Mouse (Mus musculus) liver, embryonic 14.5 days (tissue): Measurements from ENCODE around the gene Tnfrsf4. TPM values are rescaled to one million over a fixed set of nuclear protein-coding genes. Genes with fewer than 3 reads are reported as not detected.

Experiments used
- ATAC-seq: fragments of 200-750 bp; cut with Nextera tagmentation; 2 replicates; pipeline ENCODE4 v1.8.0; 2017; ENCODE audit warnings: moderate number of reproducible peaks, mild to moderate bottlenecking, moderate library complexity; ENCODE audit not compliant: insufficient read depth
- DNase-seq, 3 experiments: peaks; one replicate each; pipeline ENCODE4 v3.0.0-alpha.2; 2012 to 2013; ENCODE audit warnings: low read depth in 3 of 3, low spot score in 3 of 3
- H3K27ac ChIP-seq: fragments of 300-500 bp; sonication (generic); 2 replicates; pipeline ENCODE4 v1.5.1; 2014; ENCODE audit warnings: moderate library complexity, mild to moderate bottlenecking, control low read depth, inconsistent platforms
- H3K27me3 ChIP-seq: fragments of 300-500 bp; sonication (generic); 2 replicates; pipeline ENCODE4 v1.6.1; 2014; ENCODE audit warnings: mild to moderate bottlenecking, low read length, moderate library complexity; ENCODE audit not compliant: control insufficient read depth, insufficient read depth
- H3K36me3 ChIP-seq: fragments of 300-500 bp; sonication (generic); replicated peaks from 2 replicates; pipeline ENCODE4 v1.6.1; 2014; ENCODE audit warnings: low read depth; ENCODE audit not compliant: control insufficient read depth, insufficient read depth
- H3K4me1 ChIP-seq, 2 experiments: fragments of 200-500 bp in 1 of 2; fragments of 300-500 bp in 1 of 2; sonication (generic) in 1 of 2; replicated peaks; 2 replicates each; pipeline ENCODE4 v1.6.1; 2012 to 2014; ENCODE audit warnings: antibody characterized with exemption in 1 of 2, inconsistent platforms in 1 of 2, low read length in 1 of 2; ENCODE audit not compliant: control insufficient read depth in 2 of 2, insufficient read depth in 2 of 2
- H3K4me2 ChIP-seq: fragments of 300-500 bp; sonication (generic); 2 replicates; pipeline ENCODE4 v1.6.1; 2014; ENCODE audit warnings: low read depth, mild to moderate bottlenecking, control low read depth, moderate library complexity
- H3K4me3 ChIP-seq, 2 experiments: fragments of 200-500 bp in 1 of 2; fragments of 300-500 bp in 1 of 2; sonication (generic) in 1 of 2; 2 replicates each; pipeline ENCODE4 v1.5.1; 2012 to 2014; ENCODE audit warnings: low read depth in 2 of 2, low read length in 2 of 2, mild to moderate bottlenecking in 2 of 2, control low read depth in 1 of 2, inconsistent platforms in 1 of 2, moderate library complexity in 1 of 2; ENCODE audit not compliant: insufficient read depth in 1 of 2
- H3K9ac ChIP-seq: fragments of 300-500 bp; sonication (generic); replicated peaks from 2 replicates; pipeline ENCODE4 v1.6.1; 2014; ENCODE audit warnings: mild to moderate bottlenecking, control low read depth, moderate library complexity
- H3K9me3 ChIP-seq: fragments of 300-500 bp; sonication (generic); 2 replicates; pipeline ENCODE4 v1.6.1; 2016; ENCODE audit warnings: low read length, mixed read lengths; ENCODE audit not compliant: control insufficient read depth
- CTCF ChIP-seq: IDR thresholded peaks from 2 replicates; pipeline ENCODE4 v1.5.1; 2016; ENCODE audit warnings: antibody characterized with exemption, low read depth, control low read depth
- EP300 ChIP-seq: IDR thresholded peaks from 2 replicates; pipeline ENCODE4 v1.6.1; 2016; ENCODE audit warnings: antibody characterized with exemption, low read depth
- WGBS: fragments of 180-500 bp; shearing (Covaris S2); extraction: QIAGEN DNeasy Blood & Tissue Kit; methylation state at CpG from one replicate; pipeline ENCODE4 v1.1.7; 2014; ENCODE audit not compliant: insufficient replicate concordance; 5-methylcytosine and 5-hydroxymethylcytosine counted together
- polyA plus RNA-seq, 2 experiments: library from polyadenylated mRNA; depleted of rRNA in 1 of 2; stranded (reverse) in 1 of 2; unstranded in 1 of 2; fragments of >200 nt; fragmentation: Nextera tagmentation in 1 of 2; extraction: Ambion mirVana in 1 of 2; gene quantifications; 2 replicates each; pipeline versions ENCODE4 v1.2.1 to v1.2.3; 2012 to 2014

The Tnfrsf4 gene
- polyA plus RNA-seq, 2 experiments: 0.13 to 1.0 TPM

DNA sequence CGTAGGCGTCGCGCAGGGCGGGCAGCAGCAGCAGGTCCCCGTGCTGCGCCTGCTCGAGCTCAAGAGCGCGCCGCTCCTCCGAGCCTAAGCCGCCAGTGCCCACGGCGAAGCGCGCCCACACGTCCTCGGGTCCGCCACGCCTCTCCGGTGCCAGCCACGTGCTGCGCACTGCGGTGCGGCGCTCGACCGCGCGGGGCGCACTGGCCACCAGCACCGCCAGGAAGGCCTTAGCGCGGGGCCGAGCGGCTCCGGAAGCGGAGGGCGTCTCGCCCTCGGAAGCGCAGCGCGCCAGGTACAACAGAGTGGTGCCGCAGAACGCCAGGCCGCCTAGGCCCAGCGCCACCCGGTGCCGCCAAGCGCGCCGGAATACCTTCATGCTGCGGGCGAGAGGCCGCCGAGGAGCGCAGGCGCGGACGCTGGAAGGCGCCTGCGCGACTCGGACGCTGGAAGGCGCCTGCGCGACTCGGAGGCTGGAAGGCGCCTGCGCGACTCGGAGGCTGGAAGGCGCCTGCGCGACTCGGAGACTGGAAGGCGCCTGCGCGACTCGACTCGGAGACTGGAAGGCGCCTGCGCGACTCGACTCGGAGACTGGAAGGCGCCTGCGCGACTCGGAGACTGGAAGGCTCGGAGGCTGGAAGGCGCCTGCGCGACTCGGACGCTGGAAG is 21.3 kb upstream of the Tnfrsf4 start, which contains the start of the genes B3galt6 and Sdf4:
Gene B3galt6 (minus strand): TSS at position 409 of the 665 bp plus-strand sequence.
Gene Sdf4 (plus strand): TSS at position 632 of the 665 bp plus-strand sequence.
- DNase-seq: peak; percentile 69 to 90 (median 83)
- peak; percentile 82 for ATAC-seq
- Histone ChIP-seq H3K4me3 (peak within 1 kb of the TSS; percentile 85 to 100), H3K27me3 (no peaks in the 10 kb centered on the region), H3K36me3 (peaks cover 3% of the 10 kb centered on the region), H3K4me2 (peak within 1 kb of the TSS; percentile 98), H3K9ac (peak within 1 kb of the TSS; percentile 78), H3K9me3 (no peaks in the 10 kb centered on the region), H3K27ac (peak within 1 kb of the TSS; percentile 85), H3K4me1 (peaks cover 44 to 45% of the 10 kb centered on the region in 2 experiments)
- under 1% methylated on average over 99 of the region's 99 CpGs for WGBS
- TF ChIP-seq EP300 (no peak), CTCF (peak; percentile 63)

DNA sequence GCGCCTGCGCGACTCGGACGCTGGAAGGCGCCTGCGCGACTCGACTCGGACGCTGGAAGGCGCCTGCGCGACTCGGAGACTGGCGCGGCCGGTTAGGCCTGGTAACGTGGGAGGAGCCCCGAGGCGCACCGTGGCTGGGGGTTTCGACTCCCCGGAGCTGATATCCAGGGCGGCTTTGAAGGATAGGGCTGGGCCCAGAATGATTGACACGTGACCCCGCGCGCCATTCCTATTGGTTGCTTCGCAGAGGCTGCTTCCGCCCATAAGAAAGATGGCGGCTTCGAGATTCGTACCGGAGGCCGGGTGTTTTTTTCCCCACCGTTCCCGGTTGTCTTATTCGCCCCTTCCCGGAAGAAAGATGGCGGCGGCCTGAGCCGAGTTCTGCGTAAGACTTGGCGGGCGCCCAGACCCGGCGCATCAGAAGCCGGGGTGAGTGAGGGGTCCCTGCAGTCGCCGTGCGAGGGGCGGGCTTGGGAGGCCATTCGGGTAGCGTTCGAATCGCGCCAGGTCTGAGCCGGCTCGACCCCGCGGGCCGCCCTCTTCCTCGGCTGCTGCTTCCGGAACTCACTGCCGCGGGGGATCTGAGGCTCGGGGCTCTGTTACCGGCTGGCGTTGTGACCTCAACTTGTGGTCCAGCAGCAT is 20.6 kb upstream of the Tnfrsf4 start:
- ATAC-seq: peak; percentile 76
- H3K4me2 ChIP-seq: peak overlapping the region; percentile 91
- peak overlapping the region; percentile 78 for H3K9ac ChIP-seq
- peak; percentile 91 for DNase-seq
- H3K9me3 ChIP-seq: no peaks in the 10 kb centered on the region
- peak overlapping the region; percentile 85 for H3K27ac ChIP-seq
- H3K27me3 ChIP-seq: no peaks in the 10 kb centered on the region
- peak overlapping the region; percentile 85 to 100 for H3K4me3 ChIP-seq
- peaks cover 41 to 43% of the 10 kb centered on the region in 2 experiments for H3K4me1 ChIP-seq
- H3K36me3 ChIP-seq: peaks cover 10% of the 10 kb centered on the region
- TF ChIP-seq CTCF (peak; percentile 23; the same call in 1 of the 2 replicates), EP300 (no peak)
- under 1% methylated on average over 69 of the region's 70 CpGs for WGBS

DNA sequence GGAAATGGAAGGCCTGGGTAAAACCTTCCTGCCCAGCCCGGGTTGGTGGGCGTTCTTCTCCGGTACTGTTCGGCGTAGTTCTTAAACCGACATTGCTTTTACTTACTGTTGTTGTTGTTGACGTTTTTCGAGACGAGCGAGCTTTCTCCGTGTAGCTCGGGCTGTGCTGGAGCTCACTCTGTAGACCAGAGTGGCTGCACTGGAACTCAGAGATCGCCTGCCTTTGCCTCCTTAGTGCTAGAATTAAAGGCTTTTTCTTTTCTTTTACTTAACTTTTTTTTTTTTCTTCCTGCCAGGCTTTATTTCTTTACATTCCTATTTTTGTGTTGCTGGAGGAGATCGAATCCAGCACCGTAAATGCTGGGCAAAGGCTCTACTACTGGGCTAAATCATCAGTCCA is 20.0 kb upstream of the Tnfrsf4 start:
- H3K9me3 ChIP-seq: no peaks in the 10 kb centered on the region
- H3K27me3 ChIP-seq: no peaks in the 10 kb centered on the region
- peaks cover 36 to 38% of the 10 kb centered on the region in 2 experiments for H3K4me1 ChIP-seq
- H3K36me3 ChIP-seq: peaks cover 13% of the 10 kb centered on the region
- H3K27ac ChIP-seq: peak overlapping the region; percentile 85
- ATAC-seq (no peak), DNase-seq (no peak)
- H3K9ac ChIP-seq: peak overlapping the region; percentile 78
- WGBS: 4% methylated on average over 15 of the region's 15 CpGs
- peak overlapping the region; percentile 91 for H3K4me2 ChIP-seq
- TF ChIP-seq CTCF (no peak), EP300 (no peak)
- H3K4me3 ChIP-seq: peak overlapping the region; percentile 85 to 100

DNA sequence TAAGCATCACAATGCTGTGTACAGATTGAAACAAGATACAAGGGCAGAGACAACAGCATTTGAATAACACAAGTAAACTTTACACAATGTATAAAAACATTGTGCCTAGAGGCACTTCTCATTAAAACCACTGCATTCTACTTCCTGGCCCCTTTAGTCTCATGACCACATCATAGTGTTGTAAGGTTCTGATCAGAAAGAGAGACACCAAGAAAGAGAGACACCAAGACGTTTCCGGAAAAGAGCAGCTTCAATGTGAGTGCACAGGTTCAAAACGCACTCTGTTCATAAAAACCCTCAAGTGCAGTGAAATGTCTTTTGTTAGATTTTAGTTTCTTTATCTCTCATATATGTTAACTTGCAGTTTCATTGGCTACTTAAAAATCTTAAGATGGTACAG is 9.5 kb upstream of the Tnfrsf4 start:
- no peaks in the 10 kb centered on the region for H3K4me1 ChIP-seq
- whole genome bisulfite sequencing: 81% methylated on average over 3 of the region's 3 CpGs
- peaks cover 69% of the 10 kb centered on the region for H3K36me3 ChIP-seq
- H3K4me2 ChIP-seq: no peak overlapping the region
- no peak overlapping the region for H3K27ac ChIP-seq
- no peaks in the 10 kb centered on the region for H3K9me3 ChIP-seq
- H3K9ac ChIP-seq: no peak overlapping the region
- H3K27me3 ChIP-seq: no peaks in the 10 kb centered on the region
- no peak for TF ChIP-seq CTCF
- no peak for TF ChIP-seq EP300
- H3K4me3 ChIP-seq: no peak overlapping the region
- no peak for DNase-seq
- no peak for ATAC-seq

DNA sequence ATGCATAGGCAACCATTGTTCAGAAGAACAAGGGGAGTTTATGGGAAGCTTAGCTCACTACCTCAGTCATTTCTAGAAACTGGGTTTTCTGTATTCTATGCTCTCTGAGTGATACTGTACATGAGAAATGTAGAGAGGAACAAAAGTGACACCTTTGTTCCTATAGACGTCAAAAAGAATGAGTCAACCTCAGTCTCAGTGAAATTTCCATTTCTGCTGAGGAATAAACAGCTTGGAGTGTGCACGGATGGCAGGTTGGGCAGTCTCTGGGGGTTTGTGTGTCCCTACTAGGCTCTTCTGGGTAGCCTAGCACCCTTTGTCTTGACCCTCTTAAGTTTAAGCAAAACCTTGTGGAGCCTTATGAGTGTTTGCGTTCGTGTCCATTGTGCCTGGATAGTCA is 5.3 kb upstream of the Tnfrsf4 start:
- Histone ChIP-seq H3K4me1 (no peaks in the 10 kb centered on the region), H3K27me3 (no peaks in the 10 kb centered on the region), H3K9ac (no peak overlapping the region), H3K27ac (no peak overlapping the region), H3K9me3 (no peaks in the 10 kb centered on the region), H3K36me3 (peaks cover 62% of the 10 kb centered on the region), H3K4me2 (no peak overlapping the region), H3K4me3 (no peak overlapping the region)
- WGBS: 89% methylated on average over 4 of the region's 4 CpGs
- TF ChIP-seq EP300 (no peak), CTCF (no peak)
- DNase-seq: no peak
- ATAC-seq: no peak
